Mouse (Mus musculus) hindbrain, embryonic 13.5 days (tissue): ENCODE data around the gene 4931414P19Rik. TPM values are rescaled to one million over a fixed set of nuclear protein-coding genes. Genes with fewer than 3 reads are reported as not detected.
"Not testable (repeated sequence)": the region's sequence is repeated elsewhere in the genome, so short reads cannot be mapped to it uniquely, and the experiment has no call there.

Source experiments
- ATAC-seq: fragments of 200-750 bp; cut with Nextera tagmentation; 2 replicates; pipeline ENCODE4 v1.8.0; 2017; ENCODE audit warnings: moderate TSS enrichment; ENCODE audit not compliant: low FRiP score
- H3K27ac ChIP-seq: fragments of 300-500 bp; sonication (generic); 2 replicates; pipeline ENCODE4 v1.5.1; 2015; ENCODE audit warnings: inconsistent platforms, mild to moderate bottlenecking, moderate library complexity
- H3K27me3 ChIP-seq: fragments of 300-500 bp; sonication (generic); 2 replicates; pipeline ENCODE4 v1.6.1; 2015; ENCODE audit warnings: mild to moderate bottlenecking, inconsistent platforms
- H3K36me3 ChIP-seq: fragments of 300-500 bp; sonication (generic); 2 replicates; pipeline ENCODE4 v1.6.1; 2015; ENCODE audit warnings: mild to moderate bottlenecking, inconsistent platforms
- H3K4me1 ChIP-seq: fragments of 300-500 bp; sonication (generic); replicated peaks from 2 replicates; pipeline ENCODE4 v1.6.1; 2015; ENCODE audit warnings: inconsistent platforms
- H3K4me2 ChIP-seq: fragments of 300-500 bp; sonication (generic); 2 replicates; pipeline ENCODE4 v1.6.1; 2015; ENCODE audit warnings: inconsistent platforms, mild to moderate bottlenecking, moderate library complexity
- H3K4me3 ChIP-seq: fragments of 300-500 bp; sonication (generic); 2 replicates; pipeline ENCODE4 v1.5.1; 2015; ENCODE audit warnings: mild to moderate bottlenecking, inconsistent platforms
- H3K9ac ChIP-seq: fragments of 300-500 bp; sonication (generic); 2 replicates; pipeline ENCODE4 v1.6.1; 2015; ENCODE audit warnings: mild to moderate bottlenecking, inconsistent platforms
- H3K9me3 ChIP-seq: fragments of 300-500 bp; sonication (generic); 2 replicates; pipeline ENCODE4 v1.6.1; 2016; ENCODE audit warnings: inconsistent platforms
- WGBS: fragments of 180-500 bp; shearing (Covaris S2); methylation state at CpG from one replicate; pipeline ENCODE4 v1.1.7; 2015; 5-methylcytosine and 5-hydroxymethylcytosine counted together
- polyA plus RNA-seq: library from polyadenylated mRNA; unstranded; fragments of >200 nt; fragmentation: Nextera tagmentation; extraction: Ambion mirVana; gene quantifications from 2 replicates; pipeline ENCODE4 v1.2.1, GENCODE M21; 2015

The 4931414P19Rik gene
- polyA plus RNA-seq, 1 experiment from 2014 or later: 7.6 TPM

GRCm38 (mm10) chr14:54623334-54623733 is 17.5 kb upstream of the 4931414P19Rik start:
- no peak overlapping the region for H3K9ac ChIP-seq
- WGBS: 89% methylated on average over 6 of the region's 6 CpGs
- no peak overlapping the region for H3K27ac ChIP-seq
- no peak for ATAC-seq
- H3K9me3 ChIP-seq: no peaks in the 10 kb centered on the region
- H3K36me3 ChIP-seq: no peaks in the 10 kb centered on the region
- no peaks in the 10 kb centered on the region for H3K4me1 ChIP-seq
- no peak overlapping the region for H3K4me3 ChIP-seq
- no peaks in the 10 kb centered on the region for H3K27me3 ChIP-seq
- H3K4me2 ChIP-seq: no peak overlapping the region

DNA sequence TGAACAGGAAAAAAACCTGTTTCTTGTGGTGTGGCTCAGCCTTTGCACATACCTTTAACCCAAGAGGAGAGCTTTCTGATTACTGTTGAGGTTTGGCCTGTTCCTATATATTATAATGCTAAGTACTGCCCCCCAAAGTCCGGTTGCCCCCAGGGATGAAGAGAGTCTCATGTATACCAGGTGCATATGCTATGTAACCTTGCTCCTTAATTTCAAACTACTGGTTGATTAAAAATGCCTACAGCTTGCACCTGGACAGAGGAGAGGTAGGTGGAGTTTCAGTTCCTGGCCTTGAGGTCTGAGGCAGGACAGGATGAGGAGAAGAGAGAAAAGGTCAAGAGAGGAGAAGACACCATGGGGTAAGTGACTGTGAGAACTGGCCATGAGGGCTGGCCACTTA is 15.3 kb upstream of the 4931414P19Rik start, which contains the start of gene Psmb11:
Gene Psmb11 (plus strand): TSS at position 301 of the 400 bp plus-strand sequence.
- Histone ChIP-seq H3K27ac (no peak within 1 kb of the TSS), H3K4me2 (no peak within 1 kb of the TSS), H3K9ac (no peak within 1 kb of the TSS), H3K36me3 (peaks cover 3% of the 10 kb centered on the region), H3K27me3 (no peaks in the 10 kb centered on the region), H3K4me3 (no peak within 1 kb of the TSS), H3K4me1 (peaks cover 11% of the 10 kb centered on the region), H3K9me3 (no peaks in the 10 kb centered on the region)
- no peak for ATAC-seq
- WGBS: 95% methylated on average over 1 of the region's 1 CpGs

GRCm38 (mm10) chr14:54617897-54618365 is 12.1 kb upstream of the 4931414P19Rik start, which contains the start of gene Psmb5:
Gene Psmb5 (minus strand): TSS chr14:54618022.
- H3K27me3 ChIP-seq: no peaks in the 10 kb centered on the region
- H3K36me3 ChIP-seq: peaks cover 28% of the 10 kb centered on the region
- peak within 1 kb of the TSS; percentile 89 for H3K27ac ChIP-seq
- H3K4me3 ChIP-seq: peak within 1 kb of the TSS; percentile 79
- peak; percentile 89 for ATAC-seq
- WGBS: under 1% methylated on average over 25 of the region's 25 CpGs
- peak within 1 kb of the TSS; percentile 76 for H3K4me2 ChIP-seq
- H3K9ac ChIP-seq: peak within 1 kb of the TSS; percentile 93
- H3K4me1 ChIP-seq: peaks cover 26% of the 10 kb centered on the region
- no peaks in the 10 kb centered on the region for H3K9me3 ChIP-seq

GRCm38 (mm10) chr14:54617152-54617896 is 11.5 kb upstream of the 4931414P19Rik start:
- H3K27ac ChIP-seq: peak overlapping the region; percentile 89
- ATAC-seq: peak; percentile 67
- no peaks in the 10 kb centered on the region for H3K9me3 ChIP-seq
- H3K4me1 ChIP-seq: peaks cover 26% of the 10 kb centered on the region
- peak overlapping the region; percentile 79 for H3K4me3 ChIP-seq
- H3K36me3 ChIP-seq: peaks cover 34% of the 10 kb centered on the region
- peak overlapping the region; percentile 76 for H3K4me2 ChIP-seq
- H3K27me3 ChIP-seq: no peaks in the 10 kb centered on the region
- H3K9ac ChIP-seq: peak overlapping the region; percentile 93
- under 1% methylated on average over 38 of the region's 38 CpGs for WGBS

DNA sequence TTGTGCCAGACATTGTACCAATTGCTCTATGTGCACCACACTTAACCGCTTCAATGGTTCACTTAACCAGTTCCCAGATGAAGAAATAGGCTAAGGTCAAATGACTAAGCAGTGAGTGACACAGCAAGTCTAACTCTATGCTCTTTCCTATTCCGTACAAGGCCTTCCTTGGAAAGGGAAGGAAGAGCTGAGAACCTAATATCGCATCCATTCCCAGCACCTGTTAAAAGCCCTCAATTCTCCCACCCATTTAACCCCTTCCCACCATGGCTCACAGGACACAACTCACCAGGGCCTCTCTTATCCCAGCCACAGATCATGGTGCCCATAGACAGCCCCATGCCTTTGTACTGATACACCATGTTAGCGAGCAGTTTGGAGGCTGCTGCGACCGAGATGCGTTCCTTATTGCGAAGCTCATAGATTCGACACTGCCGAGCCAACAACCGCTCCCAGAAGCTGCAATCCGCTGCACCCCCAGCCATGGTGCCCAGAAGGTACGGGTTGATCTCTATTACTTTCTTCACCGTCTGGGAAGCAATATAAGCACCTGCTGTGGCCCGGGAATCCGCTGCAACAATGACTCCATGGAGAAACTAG is 10.5 kb upstream of the 4931414P19Rik start:
- WGBS: 93% methylated on average over 16 of the region's 16 CpGs
- Histone ChIP-seq H3K4me2 (peak overlapping the region; percentile 76), H3K9me3 (no peaks in the 10 kb centered on the region), H3K27me3 (no peaks in the 10 kb centered on the region), H3K27ac (no peak overlapping the region), H3K4me3 (no peak overlapping the region; the same call in 1 of the 2 replicates), H3K4me1 (peaks cover 26% of the 10 kb centered on the region), H3K36me3 (peaks cover 41% of the 10 kb centered on the region), H3K9ac (no peak overlapping the region; the same call in 1 of the 2 replicates)
- ATAC-seq: no peak

DNA sequence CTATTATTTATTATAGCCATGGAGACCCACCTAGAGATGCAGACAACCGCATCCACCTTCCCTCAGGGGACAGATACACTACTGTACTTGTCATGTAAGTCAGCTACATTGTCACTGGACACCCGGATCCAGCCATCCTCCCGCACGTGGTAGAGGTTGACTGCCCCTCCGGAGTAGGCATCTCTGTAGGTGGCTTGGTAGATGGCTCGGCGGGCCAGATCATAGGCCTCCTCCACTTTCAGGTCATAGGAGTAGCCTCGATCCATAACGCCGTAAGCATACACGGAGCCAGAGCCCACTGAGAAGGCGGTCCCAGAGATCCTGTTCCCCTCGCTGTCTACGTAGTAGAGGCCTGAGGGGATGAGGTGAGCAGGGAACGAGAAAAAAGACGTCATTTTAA is 8.3 kb upstream of the 4931414P19Rik start:
- 93% methylated on average over 16 of the region's 16 CpGs for WGBS
- not testable (repeated sequence) for H3K4me3 ChIP-seq, H3K9ac ChIP-seq, H3K9me3 ChIP-seq, H3K27me3 ChIP-seq, H3K4me2 ChIP-seq, H3K27ac ChIP-seq, ATAC-seq
- H3K4me1 ChIP-seq: peaks cover 26% of the 10 kb centered on the region
- peaks cover 46% of the 10 kb centered on the region for H3K36me3 ChIP-seq

DNA sequence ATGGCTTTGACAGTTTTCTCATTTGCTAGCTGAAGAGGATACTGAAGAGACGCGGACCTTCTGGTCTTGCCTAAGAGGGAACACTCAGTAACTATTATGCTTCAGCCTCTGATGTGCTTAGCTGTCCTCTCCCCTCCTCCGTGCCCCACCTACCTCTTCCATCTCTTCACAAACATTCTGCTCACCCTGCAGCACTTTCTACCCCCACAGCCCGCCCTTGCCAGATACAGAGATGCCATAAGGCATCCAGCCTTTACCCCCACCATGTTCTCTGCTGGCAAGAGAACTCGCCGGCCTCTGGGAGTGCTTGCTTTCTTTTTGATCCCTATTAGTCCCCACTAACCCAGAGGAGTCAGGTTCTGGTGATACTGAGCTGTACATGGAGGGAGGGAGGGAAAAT is 4.9 kb upstream of the 4931414P19Rik start:
- Histone ChIP-seq H3K27me3 (no peaks in the 10 kb centered on the region), H3K4me3 (no peak overlapping the region), H3K27ac (no peak overlapping the region), H3K4me1 (peaks cover 13% of the 10 kb centered on the region), H3K4me2 (no peak overlapping the region), H3K36me3 (peaks cover 39% of the 10 kb centered on the region), H3K9me3 (no peaks in the 10 kb centered on the region), H3K9ac (no peak overlapping the region)
- ATAC-seq: no peak
- 86% methylated on average over 6 of the region's 6 CpGs for WGBS

- no peak overlapping the region for H3K4me3 ChIP-seq
- no peak overlapping the region for H3K27ac ChIP-seq
- no peaks in the 10 kb centered on the region for H3K9me3 ChIP-seq
- 71% methylated on average over 4 of the region's 4 CpGs for WGBS
- H3K4me1 ChIP-seq: peaks cover 9% of the 10 kb centered on the region
- ATAC-seq: no peak
- H3K9ac ChIP-seq: no peak overlapping the region
- H3K4me2 ChIP-seq: no peak overlapping the region
- no peaks in the 10 kb centered on the region for H3K27me3 ChIP-seq
- H3K36me3 ChIP-seq: peaks cover 32% of the 10 kb centered on the region
Measured at GRCm38 (mm10) chr14:54609962-54610361, 4.2 kb upstream of the 4931414P19Rik start.

- H3K27me3 ChIP-seq: no peaks in the 10 kb centered on the region
- no peak overlapping the region for H3K27ac ChIP-seq
- H3K4me2 ChIP-seq: no peak overlapping the region
Measured at GRCm38 (mm10) chr14:54609245-54609644, 3.5 kb upstream of the 4931414P19Rik start.

GRCm38 (mm10) chr14:54607226-54607625 is 1.4 kb upstream of the 4931414P19Rik start:
- ATAC-seq: no peak
- 37% methylated on average over 8 of the region's 8 CpGs for WGBS

More at GRCm38 (mm10) chr14:54609245-54609644, 3.5 kb upstream of the 4931414P19Rik start:
- ATAC-seq: no peak
- H3K9me3 ChIP-seq: no peaks in the 10 kb centered on the region
- H3K4me3 ChIP-seq: no peak overlapping the region
- WGBS: 76% methylated on average over 4 of the region's 4 CpGs
- peaks cover 13% of the 10 kb centered on the region for H3K4me1 ChIP-seq
- peaks cover 25% of the 10 kb centered on the region for H3K36me3 ChIP-seq
- no peak overlapping the region for H3K9ac ChIP-seq

DNA sequence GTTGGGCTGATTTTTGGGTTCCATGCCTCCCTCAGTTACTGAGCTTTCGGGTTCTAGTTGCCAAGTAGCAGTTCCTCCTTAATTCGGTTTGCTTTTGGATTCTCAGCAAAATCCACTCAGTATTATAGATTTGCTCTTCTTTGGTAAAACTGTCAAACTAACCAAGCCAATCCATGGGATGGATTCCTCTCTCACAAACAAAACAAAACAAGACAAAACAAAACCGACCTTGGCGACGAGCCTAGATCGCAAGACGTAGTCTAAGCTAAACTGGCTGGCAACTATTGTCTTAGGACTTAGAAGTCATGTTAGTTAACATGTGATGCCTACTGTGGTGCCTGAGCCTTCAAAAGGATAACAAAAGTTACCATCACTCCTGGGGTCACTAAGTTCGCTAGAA is 2.1 kb downstream of the 4931414P19Rik start:
- Histone ChIP-seq H3K27ac (peak overlapping the region; percentile 97), H3K9me3 (no peaks in the 10 kb centered on the region), H3K9ac (no peak overlapping the region), H3K4me2 (peak overlapping the region; percentile 52), H3K36me3 (0 out of 2 replicates have a peak, but pooled peaks cover 4% of the 10 kb centered on the region), H3K4me3 (peak overlapping the region; percentile 55), H3K4me1 (peaks cover 28% of the 10 kb centered on the region), H3K27me3 (no peaks in the 10 kb centered on the region)
- 83% methylated on average over 8 of the region's 8 CpGs for WGBS
- no peak for ATAC-seq

More at GRCm38 (mm10) chr14:54607226-54607625, 1.4 kb upstream of the 4931414P19Rik start:
- Histone ChIP-seq H3K4me2 (no peak overlapping the region), H3K27ac (peak overlapping the region; percentile 15), H3K27me3 (no peaks in the 10 kb centered on the region), H3K36me3 (peaks cover 12% of the 10 kb centered on the region), H3K9me3 (no peaks in the 10 kb centered on the region), H3K9ac (no peak overlapping the region), H3K4me3 (no peak overlapping the region), H3K4me1 (peaks cover 26% of the 10 kb centered on the region)

GRCm38 (mm10) chr14:54603038-54603654 is 2.6 kb downstream of the 4931414P19Rik start:
- Histone ChIP-seq H3K4me3 (peak overlapping the region; percentile 55), H3K27me3 (no peaks in the 10 kb centered on the region), H3K36me3 (0 out of 2 replicates have a peak, but pooled peaks cover 4% of the 10 kb centered on the region), H3K9ac (peak overlapping the region; percentile 81), H3K9me3 (no peaks in the 10 kb centered on the region), H3K4me1 (peaks cover 28% of the 10 kb centered on the region), H3K27ac (peak overlapping the region; percentile 97), H3K4me2 (peak overlapping the region; percentile 52)
- WGBS: under 1% methylated on average over 46 of the region's 46 CpGs
- ATAC-seq: peak; percentile 99
